Mouse (Mus musculus) MEL (cell line): ENCODE data around the gene Adck2. TPM values are rescaled to one million over a fixed set of nuclear protein-coding genes. Genes with fewer than 3 reads are reported as not detected.

ENCODE experiments used
- DNase-seq: peaks from one replicate; pipeline ENCODE4 v3.0.0; 2011; ENCODE audit warnings: low read depth, low spot score
- H3K27ac ChIP-seq: 2 replicates; pipeline ENCODE4 v1.5.1; 2012; ENCODE audit warnings: low read depth, mild to moderate bottlenecking, control low read depth, low read length, moderate library complexity; ENCODE audit not compliant: control insufficient read depth
- H3K27me3 ChIP-seq, 2 experiments: fragments of 150-350 bp in 1 of 2; sonication (generic) in 1 of 2; 2 replicates each; pipeline ENCODE4 v1.6.1; 2012; ENCODE audit warnings: low read length in 2 of 2, mild to moderate bottlenecking in 2 of 2, improper control_type of control experiment in 1 of 2, moderate library complexity in 1 of 2; ENCODE audit not compliant: insufficient read depth in 2 of 2, control insufficient read depth in 1 of 2
- H3K36me3 ChIP-seq, 2 experiments: 2 replicates each; pipeline ENCODE4 v1.6.1; 2012 to 2014; ENCODE audit warnings: low read length in 2 of 2, improper control_type of control experiment in 1 of 2, inconsistent platforms in 1 of 2, mild to moderate bottlenecking in 1 of 2; ENCODE audit not compliant: insufficient read depth in 2 of 2, control insufficient read depth in 1 of 2
- H3K4me1 ChIP-seq, 2 experiments: fragments of 150-350 bp in 1 of 2; sonication (generic) in 1 of 2; 2 replicates each; pipeline ENCODE4 v1.6.1; 2012; ENCODE audit warnings: low read length in 2 of 2, improper control_type of control experiment in 1 of 2, mild to moderate bottlenecking in 1 of 2; ENCODE audit not compliant: insufficient read depth in 2 of 2, control insufficient read depth in 1 of 2
- H3K4me3 ChIP-seq, 2 experiments: fragments of 150-350 bp in 1 of 2; sonication (generic) in 1 of 2; 2 replicates each; pipeline ENCODE4 v1.5.1; 2012; ENCODE audit warnings: low read depth in 2 of 2, low read length in 2 of 2, mild to moderate bottlenecking in 2 of 2, moderate library complexity in 2 of 2, control low read depth in 1 of 2, improper control_type of control experiment in 1 of 2; ENCODE audit not compliant: control insufficient read depth in 1 of 2, insufficient read depth in 1 of 2
- H3K79me2 ChIP-seq: 2 replicates; pipeline ENCODE4 v1.6.1; 2012; ENCODE audit warnings: mild to moderate bottlenecking, low read length, moderate library complexity; ENCODE audit not compliant: control insufficient read depth, poor library complexity, insufficient read depth
- H3K9ac ChIP-seq: 2 replicates; pipeline ENCODE4 v1.6.1; 2012; ENCODE audit warnings: low read depth, mild to moderate bottlenecking, control low read depth, low read length, moderate library complexity; ENCODE audit not compliant: control insufficient read depth, poor library complexity, severe bottlenecking
- H3K9me3 ChIP-seq: fragments of 150-350 bp; sonication (generic); replicated peaks from 2 replicates; pipeline ENCODE4 v1.6.1; 2012; ENCODE audit warnings: mild to moderate bottlenecking, low read length, improper control_type of control experiment, moderate library complexity; ENCODE audit not compliant: insufficient read depth
- CHD1 ChIP-seq: IDR thresholded peaks from 2 replicates; pipeline ENCODE4 v1.6.1; 2012; ENCODE audit warnings: low read depth, mild to moderate bottlenecking, inconsistent platforms, low read length, improper control_type of control experiment
- CHD2 ChIP-seq: IDR thresholded peaks from 2 replicates; pipeline ENCODE4 v1.6.1; 2011; ENCODE audit warnings: low read length, improper control_type of control experiment
- CTCF ChIP-seq, 3 experiments: IDR thresholded peaks in 2 of 3; conservative IDR thresholded peaks in 1 of 3; 2 replicates each; pipeline ENCODE4 v1.5.1; 2011 to 2012; ENCODE audit warnings: low read length in 3 of 3, low read depth in 2 of 3, mild to moderate bottlenecking in 2 of 3, improper control_type of control experiment in 1 of 3, inconsistent platforms in 1 of 3, mixed read lengths in 1 of 3, moderate library complexity in 1 of 3; ENCODE audit not compliant: control insufficient read depth in 1 of 3, insufficient read depth in 1 of 3, poor library complexity in 1 of 3, severe bottlenecking in 1 of 3
- EP300 ChIP-seq, 2 experiments: IDR thresholded peaks; 2 replicates each; pipeline ENCODE4 v1.6.1; 2011; ENCODE audit warnings: improper control_type of control experiment in 2 of 2, low read length in 2 of 2, low read depth in 1 of 2, mild to moderate bottlenecking in 1 of 2
- MXI1 ChIP-seq: IDR thresholded peaks from 2 replicates; pipeline ENCODE4 v1.6.1; 2011; ENCODE audit warnings: mild to moderate bottlenecking, low read depth, low read length, improper control_type of control experiment
- NRF1 ChIP-seq: IDR thresholded peaks from 2 replicates; pipeline ENCODE4 v1.6.1; 2014; ENCODE audit warnings: low read depth, mild to moderate bottlenecking, inconsistent platforms, low read length, improper control_type of control experiment, moderate library complexity; ENCODE audit not compliant: poor library complexity, insufficient read depth, severe bottlenecking
- POLR2A ChIP-seq, 2 experiments: IDR thresholded peaks; 2 replicates each; pipeline ENCODE4 v1.6.1; 2011 to 2012; ENCODE audit warnings: low read length in 2 of 2, mild to moderate bottlenecking in 2 of 2, control low read depth in 1 of 2, improper control_type of control experiment in 1 of 2, low read depth in 1 of 2, moderate library complexity in 1 of 2; ENCODE audit not compliant: control insufficient read depth in 1 of 2, insufficient read depth in 1 of 2, poor library complexity in 1 of 2
- POLR2AphosphoS5 ChIP-seq: IDR thresholded peaks from 2 replicates; pipeline ENCODE4 v1.6.1; 2012; ENCODE audit warnings: low read depth, borderline replicate concordance, mild to moderate bottlenecking, inconsistent platforms, low read length, moderate library complexity, mixed read lengths
- RAD21 ChIP-seq: IDR thresholded peaks from 2 replicates; pipeline ENCODE4 v1.6.1; 2011; ENCODE audit warnings: mild to moderate bottlenecking, low read depth, low read length, improper control_type of control experiment
- SIN3A ChIP-seq: IDR thresholded peaks from 2 replicates; pipeline ENCODE4 v1.6.1; 2012; ENCODE audit warnings: low read length, improper control_type of control experiment, inconsistent platforms
- SMC3 ChIP-seq: IDR thresholded peaks from 2 replicates; pipeline ENCODE4 v1.6.1; 2011; ENCODE audit warnings: low read depth, low read length, improper control_type of control experiment
- TBP ChIP-seq: IDR thresholded peaks from 2 replicates; pipeline ENCODE4 v1.8.0; 2011; ENCODE audit warnings: low read depth, low read length, improper control_type of control experiment
- USF1 ChIP-seq: IDR thresholded peaks from 2 replicates; pipeline ENCODE4 v1.6.1; 2014; ENCODE audit warnings: low read depth, mild to moderate bottlenecking, inconsistent platforms, low read length, improper control_type of control experiment, moderate library complexity
- USF2 ChIP-seq, 2 experiments: IDR thresholded peaks; 2 replicates each; pipeline ENCODE4 v1.6.1; 2011 to 2012; ENCODE audit warnings: improper control_type of control experiment in 2 of 2, low read length in 2 of 2, borderline replicate concordance in 1 of 2, inconsistent platforms in 1 of 2, low read depth in 1 of 2, mild to moderate bottlenecking in 1 of 2; ENCODE audit not compliant: insufficient read depth in 1 of 2
- ZMIZ1 ChIP-seq: IDR thresholded peaks from 2 replicates; pipeline ENCODE4 v1.6.1; 2012; ENCODE audit warnings: low read depth, mild to moderate bottlenecking, inconsistent platforms, low read length, improper control_type of control experiment, moderate library complexity
- polyA plus RNA-seq, 2 experiments: library from polyadenylated mRNA; stranded (reverse) in 1 of 2; unstranded in 1 of 2; fragments of >175 nt in 1 of 2; fragments of >200 nt in 1 of 2; gene quantifications; 2 replicates each; pipeline versions ENCODE4 v1.2.1 to v1.2.4; 2012; ENCODE audit warnings: low replicate concordance in 2 of 2, low read depth in 1 of 2; ENCODE audit not compliant: insufficient read length in 2 of 2, insufficient read depth in 1 of 2, missing spikeins in 1 of 2
- total RNA-seq: library from RNA; depleted of rRNA; stranded (reverse); fragments of 300-350 nt; gene quantifications from 2 replicates; pipeline ENCODE4 v1.2.3, GENCODE M21; 2012

Gene Adck2
- total and polyA plus RNA-seq, 3 experiments = 8.1 to 11.6 TPM; not detected in 1

DNA sequence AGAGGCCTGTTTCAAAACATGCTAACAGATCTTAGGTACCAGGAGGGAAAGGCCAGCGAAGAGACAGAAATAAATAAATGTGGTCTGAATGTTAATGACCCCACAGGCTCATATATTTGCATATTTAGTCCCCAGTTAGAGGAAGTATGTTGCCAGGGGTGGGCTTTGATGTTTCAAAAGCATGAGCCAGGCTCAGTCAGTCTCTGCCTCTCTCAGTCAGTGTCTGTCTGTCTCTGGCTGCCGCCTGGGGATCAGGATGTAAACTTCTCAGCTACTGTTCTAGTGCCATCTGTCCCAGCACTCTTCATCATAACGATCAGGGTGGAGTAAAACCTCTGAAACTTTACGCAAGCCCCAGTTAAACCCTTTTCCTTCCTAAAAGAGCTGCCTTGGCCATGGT, 45.9 kb upstream of the Adck2 start:
- H3K36me3 ChIP-seq = no peaks in the 10 kb centered on the region
- no peak for TF ChIP-seq TBP
- no peak for TF ChIP-seq CHD2
- TF ChIP-seq SIN3A = no peak
- TF ChIP-seq MXI1 = no peak
- TF ChIP-seq CTCF (IDR thresholded peaks at IDR 0.05 in 2 of 3, conservative IDR thresholded peaks at IDR 0.05 in 1 of 3; ENCODE audit: control insufficient read depth in 1 of 3, insufficient read depth in 1 of 3, low read depth in 2 of 3, low read length in 3 of 3, poor library complexity in 1 of 3, severe bottlenecking in 1 of 3) = no peak
- TF ChIP-seq NRF1 = no peak
- TF ChIP-seq CHD1 = no peak
- TF ChIP-seq USF2 (IDR thresholded peaks at IDR 0.05; ENCODE audit: borderline replicate concordance in 1 of 2, insufficient read depth in 1 of 2, low read depth in 1 of 2, low read length in 2 of 2) = no peak
- no peak for TF ChIP-seq ZMIZ1
- no peak for TF ChIP-seq POLR2AphosphoS5
- H3K9ac ChIP-seq = no peak overlapping the region
- no peaks in the 10 kb centered on the region for H3K4me1 ChIP-seq
- H3K4me3 ChIP-seq = no peak overlapping the region
- H3K79me2 ChIP-seq = no peaks in the 10 kb centered on the region
- H3K27ac ChIP-seq = no peak overlapping the region
- H3K9me3 ChIP-seq = no peaks in the 10 kb centered on the region
- H3K27me3 ChIP-seq = peaks cover 4 to 5% of the 10 kb centered on the region in 2 experiments
- DNase-seq = no peak

DNA sequence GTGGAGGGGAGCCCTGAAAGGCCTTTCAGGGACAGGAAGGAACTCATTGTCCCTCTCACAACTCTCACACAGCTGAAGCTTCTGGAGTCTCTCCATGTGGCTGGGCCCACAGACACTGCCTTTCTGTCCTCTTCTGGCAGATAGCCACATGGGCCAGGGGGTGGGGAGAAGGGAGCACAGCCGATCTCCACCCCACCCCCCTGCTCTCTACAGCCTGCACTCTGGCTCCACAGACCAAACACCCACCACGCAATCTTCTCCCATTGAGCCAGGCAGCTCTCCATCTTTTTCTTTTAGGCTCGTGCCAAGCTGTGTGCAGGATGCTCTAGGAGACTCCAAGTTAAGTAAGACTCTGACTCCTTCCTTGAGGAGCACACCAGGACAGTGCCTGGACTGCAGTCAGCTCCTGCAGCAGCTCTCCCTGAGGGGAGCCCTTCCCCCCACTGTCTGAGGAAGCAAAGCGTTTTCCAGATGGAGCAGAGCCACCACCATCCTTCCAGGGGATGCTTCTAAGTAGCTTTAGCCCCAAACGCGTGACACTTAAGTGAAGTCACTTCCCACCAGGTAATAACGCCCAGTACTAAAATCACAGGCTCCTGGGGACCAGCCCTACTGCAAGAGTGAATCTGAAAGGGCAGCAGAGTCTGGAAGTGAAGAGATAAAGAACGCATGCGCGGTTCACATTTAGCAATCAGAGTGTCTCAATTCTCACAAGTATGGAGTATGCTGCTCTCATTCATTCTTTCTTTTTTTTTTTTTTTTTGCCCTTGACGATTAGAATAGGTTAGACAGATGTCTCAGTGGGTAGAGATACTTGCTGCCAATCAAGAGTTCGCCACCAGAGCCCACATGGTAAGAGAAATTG, 44.8 kb upstream of the Adck2 start:
- Histone ChIP-seq H3K79me2 (no peaks in the 10 kb centered on the region), H3K9ac (no peak overlapping the region), H3K9me3 (no peaks in the 10 kb centered on the region), H3K4me1 (no peaks in the 10 kb centered on the region), H3K4me3 (no peak overlapping the region), H3K36me3 (no peaks in the 10 kb centered on the region), H3K27ac (no peak overlapping the region), H3K27me3 (peaks cover 5% of the 10 kb centered on the region in 2 experiments)
- TF ChIP-seq POLR2A (IDR thresholded peaks at IDR 0.05; ENCODE audit: control insufficient read depth in 1 of 2, insufficient read depth in 1 of 2, low read depth in 1 of 2, low read length in 2 of 2, poor library complexity in 1 of 2) (no peak), RAD21 (no peak), SMC3 (no peak), EP300 (IDR thresholded peaks at IDR 0.05; ENCODE audit: low read depth in 1 of 2, low read length in 2 of 2) (no peak), USF1 (no peak)
- DNase-seq = no peak
